Mouse (Mus musculus) forebrain, embryonic 11.5 days (tissue): ENCODE results near the gene Cadps2. TPM values are rescaled to one million over a fixed set of nuclear protein-coding genes. Genes with fewer than 3 reads are reported as not detected.
A peak's percentile ranks its signal among the peaks of the same experiment; 100 is the strongest.

Experiments
- ATAC-seq: fragments of 200-750 bp; cut with Nextera tagmentation; replicated peaks from 2 replicates; pipeline ENCODE4 v1.8.0; 2017; ENCODE audit warnings: moderate TSS enrichment; ENCODE audit not compliant: low FRiP score
- DNase-seq: peaks from one replicate; pipeline ENCODE4 v3.0.0-alpha.2; 2017; ENCODE audit warnings: low spot score
- H3K27ac ChIP-seq: fragments of 300-500 bp; sonication (generic); 2 replicates; pipeline ENCODE4 v1.5.1; 2014; ENCODE audit warnings: low read depth, low read length
- H3K27me3 ChIP-seq: fragments of 300-500 bp; sonication (generic); 2 replicates; pipeline ENCODE4 v1.6.1; 2014; ENCODE audit warnings: mild to moderate bottlenecking, low read length, mixed read lengths; ENCODE audit not compliant: control insufficient read depth, insufficient read depth
- H3K36me3 ChIP-seq: fragments of 300-500 bp; sonication (generic); 2 replicates; pipeline ENCODE4 v1.6.1; 2014; ENCODE audit warnings: mild to moderate bottlenecking, low read length, moderate library complexity, mixed read lengths; ENCODE audit not compliant: control insufficient read depth, insufficient read depth
- H3K4me1 ChIP-seq: fragments of 300-500 bp; sonication (generic); replicated peaks from 2 replicates; pipeline ENCODE4 v1.6.1; 2014; ENCODE audit warnings: low read length, mixed read lengths; ENCODE audit not compliant: control insufficient read depth, insufficient read depth
- H3K4me2 ChIP-seq: fragments of 300-500 bp; sonication (generic); 2 replicates; pipeline ENCODE4 v1.6.1; 2014; ENCODE audit warnings: low read depth, mild to moderate bottlenecking, low read length, moderate library complexity, mixed read lengths; ENCODE audit not compliant: severe bottlenecking
- H3K4me3 ChIP-seq: fragments of 300-500 bp; sonication (generic); 2 replicates; pipeline ENCODE4 v1.5.1; 2014; ENCODE audit warnings: low read depth, low read length
- H3K9ac ChIP-seq: fragments of 300-500 bp; sonication (generic); 2 replicates; pipeline ENCODE4 v1.6.1; 2014; ENCODE audit warnings: low read length
- H3K9me3 ChIP-seq: fragments of 300-500 bp; sonication (generic); 2 replicates; pipeline ENCODE4 v1.6.1; 2016; ENCODE audit warnings: low read length, mixed read lengths; ENCODE audit not compliant: control insufficient read depth
- WGBS: fragments of 180-500 bp; shearing (Covaris S2); extraction: QIAGEN DNeasy Blood & Tissue Kit; methylation state at CpG from one replicate; pipeline ENCODE4 v1.1.7; 2014; 5-methylcytosine and 5-hydroxymethylcytosine counted together
- polyA plus RNA-seq: library from polyadenylated mRNA; unstranded; fragments of >200 nt; fragmentation: Nextera tagmentation; extraction: Ambion mirVana; gene quantifications from 2 replicates; pipeline ENCODE4 v1.2.1, GENCODE M21; 2014

Gene Cadps2
- polyA plus RNA-seq, 1 experiment from 2014 or later: 3.8 TPM

- Histone ChIP-seq H3K27me3 (no peaks in the 10 kb centered on the region), H3K9ac (no peak overlapping the region), H3K27ac (no peak overlapping the region), H3K4me3 (no peak overlapping the region), H3K9me3 (no peaks in the 10 kb centered on the region), H3K4me1 (no peaks in the 10 kb centered on the region), H3K4me2 (no peak overlapping the region), H3K36me3 (no peaks in the 10 kb centered on the region)
- WGBS: 44% methylated on average over 4 of the region's 4 CpGs
- DNase-seq (no peak), ATAC-seq (no peak)
Measured at GRCm38 (mm10) chr6:23572401-23572800, 266.8 kb downstream of the Cadps2 start.

DNA sequence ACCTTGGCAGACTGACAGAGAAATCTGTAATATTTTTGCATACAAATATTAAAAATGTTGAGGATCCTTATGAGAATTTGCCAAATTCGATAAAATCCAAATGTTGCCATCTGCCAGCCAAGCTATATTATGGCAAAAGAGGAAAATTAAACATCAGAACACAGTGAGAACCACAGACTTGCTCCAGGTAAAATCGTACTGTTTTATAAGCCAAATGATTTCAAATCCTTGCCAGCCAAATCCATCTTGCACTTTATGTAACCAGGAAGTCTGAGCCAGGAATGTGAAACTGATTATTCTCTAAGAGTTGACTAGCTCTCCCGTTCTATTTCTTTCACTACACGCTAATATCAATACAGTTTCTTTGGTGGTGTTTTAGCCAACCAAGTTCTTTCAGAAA, 269.5 kb downstream of the Cadps2 start:
- DNase-seq (no peak), ATAC-seq (no peak)
- no peaks in the 10 kb centered on the region for H3K9me3 ChIP-seq
- no peak overlapping the region for H3K27ac ChIP-seq
- no peaks in the 10 kb centered on the region for H3K27me3 ChIP-seq
- WGBS: 91% methylated on average over 4 of the region's 4 CpGs
- no peaks in the 10 kb centered on the region for H3K4me1 ChIP-seq
- H3K4me3 ChIP-seq: no peak overlapping the region
- H3K36me3 ChIP-seq: no peaks in the 10 kb centered on the region
- H3K9ac ChIP-seq: no peak overlapping the region
- H3K4me2 ChIP-seq: no peak overlapping the region

GRCm38 (mm10) chr6:23568688-23569087, 270.5 kb downstream of the Cadps2 start:
- Histone ChIP-seq H3K9me3 (no peaks in the 10 kb centered on the region), H3K4me1 (no peaks in the 10 kb centered on the region), H3K4me2 (no peak overlapping the region), H3K4me3 (no peak overlapping the region), H3K36me3 (no peaks in the 10 kb centered on the region), H3K27ac (no peak overlapping the region), H3K27me3 (no peaks in the 10 kb centered on the region), H3K9ac (no peak overlapping the region)
- WGBS: 44% methylated on average over 1 of the region's 1 CpGs
- DNase-seq: no peak
- ATAC-seq: no peak

- no peak overlapping the region for H3K4me2 ChIP-seq
- H3K9me3 ChIP-seq: no peaks in the 10 kb centered on the region
- H3K9ac ChIP-seq: no peak overlapping the region
- 80% methylated on average over 1 of the region's 1 CpGs for WGBS
- DNase-seq: no peak
- no peaks in the 10 kb centered on the region for H3K36me3 ChIP-seq
- no peak for ATAC-seq
- H3K27me3 ChIP-seq: no peaks in the 10 kb centered on the region
- no peaks in the 10 kb centered on the region for H3K4me1 ChIP-seq
- H3K4me3 ChIP-seq: no peak overlapping the region
- no peak overlapping the region for H3K27ac ChIP-seq
Measured at GRCm38 (mm10) chr6:23567651-23568050, 271.6 kb downstream of the Cadps2 start.

- no peak for ATAC-seq
- H3K4me2 ChIP-seq: no peak overlapping the region
Measured at GRCm38 (mm10) chr6:23549874-23550273, 289.3 kb downstream of the Cadps2 start.

GRCm38 (mm10) chr6:23523710-23524109, 315.5 kb downstream of the Cadps2 start:
- no peak for DNase-seq
- Histone ChIP-seq H3K9ac (no peak overlapping the region), H3K27ac (no peak overlapping the region), H3K4me2 (no peak overlapping the region), H3K4me3 (no peak overlapping the region), H3K9me3 (no peaks in the 10 kb centered on the region), H3K27me3 (no peaks in the 10 kb centered on the region), H3K36me3 (no peaks in the 10 kb centered on the region), H3K4me1 (no peaks in the 10 kb centered on the region)
- WGBS: 96% methylated on average over 2 of the region's 2 CpGs
- no peak for ATAC-seq

More at GRCm38 (mm10) chr6:23549874-23550273, 289.3 kb downstream of the Cadps2 start:
- no peak for DNase-seq
- WGBS: 16% methylated on average over 1 of the region's 1 CpGs
- Histone ChIP-seq H3K27ac (no peak overlapping the region), H3K27me3 (no peaks in the 10 kb centered on the region), H3K9me3 (no peaks in the 10 kb centered on the region), H3K9ac (no peak overlapping the region), H3K4me3 (no peak overlapping the region), H3K36me3 (no peaks in the 10 kb centered on the region), H3K4me1 (no peaks in the 10 kb centered on the region)

DNA sequence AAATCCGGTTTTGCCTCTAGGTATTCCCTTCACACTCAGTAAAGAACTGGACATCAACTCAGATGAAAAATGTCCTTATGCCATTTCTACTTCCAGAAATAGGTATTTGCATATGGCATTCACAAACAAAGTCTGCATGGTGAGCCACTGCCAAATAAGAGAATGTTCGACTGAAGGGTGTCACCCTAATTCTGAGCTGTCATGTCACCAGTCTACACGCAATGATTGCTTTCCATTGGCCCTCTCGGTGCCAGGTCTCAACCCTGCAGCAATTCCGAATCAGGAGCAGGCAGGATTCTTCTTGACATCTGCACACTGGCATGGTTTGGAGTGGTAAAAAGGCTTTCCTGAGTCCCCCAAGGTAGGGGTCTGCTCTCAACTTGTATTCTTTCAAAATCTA, 316.7 kb downstream of the Cadps2 start:
- no peaks in the 10 kb centered on the region for H3K4me1 ChIP-seq
- no peak for ATAC-seq
- WGBS: 92% methylated on average over 5 of the region's 5 CpGs

DNA sequence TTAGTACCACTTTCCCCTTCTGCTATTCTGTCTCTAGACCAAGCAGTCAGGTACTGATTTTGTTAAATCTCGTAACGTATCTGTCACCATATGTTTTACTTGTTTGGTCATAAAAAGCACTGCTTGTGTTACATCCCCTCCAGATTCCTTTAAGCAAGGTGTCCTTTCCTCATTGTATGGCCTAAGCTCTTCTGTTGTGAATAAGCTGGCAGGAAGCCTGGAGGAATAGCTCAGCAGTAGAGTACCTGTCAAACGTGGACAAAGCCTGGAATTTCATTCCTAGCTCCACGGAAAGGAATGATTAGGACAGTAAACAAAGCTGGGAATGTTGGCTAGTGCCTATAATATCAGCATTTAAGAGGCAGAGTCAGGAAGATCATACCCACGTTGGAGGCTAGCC, 340.6 kb downstream of the Cadps2 start:
- H3K36me3 ChIP-seq: no peaks in the 10 kb centered on the region
- H3K4me1 ChIP-seq: no peaks in the 10 kb centered on the region
- H3K9ac ChIP-seq: no peak overlapping the region
- DNase-seq (no peak), ATAC-seq (no peak)
- H3K9me3 ChIP-seq: no peaks in the 10 kb centered on the region
- no peak overlapping the region for H3K27ac ChIP-seq
- H3K4me2 ChIP-seq: no peak overlapping the region
- H3K27me3 ChIP-seq: no peaks in the 10 kb centered on the region
- no peak overlapping the region for H3K4me3 ChIP-seq
- WGBS: 62% methylated on average over 5 of the region's 5 CpGs

More for the DNA sequence above, 316.7 kb downstream of the Cadps2 start:
- DNase-seq: no peak
- H3K9ac ChIP-seq: no peak overlapping the region
- H3K4me3 ChIP-seq: no peak overlapping the region
- H3K9me3 ChIP-seq: no peaks in the 10 kb centered on the region
- no peaks in the 10 kb centered on the region for H3K27me3 ChIP-seq
- H3K4me2 ChIP-seq: no peak overlapping the region
- no peaks in the 10 kb centered on the region for H3K36me3 ChIP-seq
- no peak overlapping the region for H3K27ac ChIP-seq

- H3K9me3 ChIP-seq: no peaks in the 10 kb centered on the region
- H3K9ac ChIP-seq: no peak overlapping the region
- H3K4me3 ChIP-seq: no peak overlapping the region
- H3K36me3 ChIP-seq: no peaks in the 10 kb centered on the region
- H3K27me3 ChIP-seq: no peaks in the 10 kb centered on the region
- H3K4me2 ChIP-seq: no peak overlapping the region
- H3K4me1 ChIP-seq: no peaks in the 10 kb centered on the region
- H3K27ac ChIP-seq: no peak overlapping the region
- DNase-seq: no peak
- peak; percentile 86 for ATAC-seq
- 31% methylated on average over 7 of the region's 7 CpGs for WGBS
Measured at GRCm38 (mm10) chr6:23491804-23492203, 347.4 kb downstream of the Cadps2 start.
